Mouse (Mus musculus) mouse embryonic stem cell (cell line): ENCODE results near the gene Tmem192.

ENCODE experiments used
- in situ Hi-C, 2 experiments: fragments of 300-500 bp; cut with MboI; formaldehyde crosslinking; loops; 1 replicate in 1 of 2; 3 replicates in 1 of 2; pipeline ENCODE4 v1.14.3; 2019 to 2020; ENCODE audit warnings: low sequenced_read_pairs in 2 of 2, low pct_unique_long_range_greater_than_20kb in 1 of 2, mixed read lengths in 1 of 2; ENCODE audit not compliant: unreplicated experiment in 1 of 2

Gene Tmem192

GRCm38 (mm10) chr8:64946820-64947697 is at the start of gene Tmem192:
Gene Tmem192, plus strand, starts transcription at chr8:64947185.
- in situ Hi-C loops, result loop anchor here (10.0 to 25.0 kb wide), 4 partner anchors 62 to 335 kb away; partner anchors contain the start of gene Cpe (in 1 of the 2)

GRCm38 (mm10) chr8:64898710-64899109 is 48.3 kb upstream of the Tmem192 start:
- in situ Hi-C loops, result no loop called here

GRCm38 (mm10) chr8:64900645-64901044 is 46.3 kb upstream of the Tmem192 start:
- in situ Hi-C loops, result no loop called here

GRCm38 (mm10) chr8:64901527-64902156 is 45.3 kb upstream of the Tmem192 start:
- in situ Hi-C loops, result no loop called here

- in situ Hi-C loops, result no loop called here
Measured at GRCm38 (mm10) chr8:64902191-64902590, 44.8 kb upstream of the Tmem192 start.

- in situ Hi-C loops, result no loop called here
Measured at GRCm38 (mm10) chr8:64903778-64904177, 43.2 kb upstream of the Tmem192 start.

- in situ Hi-C loops, result no loop called here
Measured at GRCm38 (mm10) chr8:64910026-64910425, 37.0 kb upstream of the Tmem192 start.

GRCm38 (mm10) chr8:64916793-64917192 is 30.2 kb upstream of the Tmem192 start:
- in situ Hi-C loops, result no loop called here

- in situ Hi-C loops, result no loop called here
Measured at GRCm38 (mm10) chr8:64923329-64923728, 23.7 kb upstream of the Tmem192 start.

GRCm38 (mm10) chr8:64925762-64926161 is 21.2 kb upstream of the Tmem192 start:
- in situ Hi-C loops, result loop anchor here in 1 of 2 experiments (25.0 kb wide), 1 partner anchor 313 kb away; no protein-coding TSS in a partner anchor

- in situ Hi-C loops, result loop anchor here in 1 of 2 experiments (25.0 kb wide), 1 partner anchor 314 kb away; no protein-coding TSS in a partner anchor
Measured at GRCm38 (mm10) chr8:64926355-64926754, 20.6 kb upstream of the Tmem192 start.

GRCm38 (mm10) chr8:64928938-64929337 is 18.0 kb upstream of the Tmem192 start:
- in situ Hi-C loops, result loop anchor here in 1 of 2 experiments (25.0 kb wide), 1 partner anchor 317 kb away; no protein-coding TSS in a partner anchor

GRCm38 (mm10) chr8:64934997-64935396 is 12.0 kb upstream of the Tmem192 start:
- in situ Hi-C loops, result loop anchor here in 1 of 2 experiments (25.0 kb wide), 1 partner anchor 323 kb away; no protein-coding TSS in a partner anchor

GRCm38 (mm10) chr8:64941019-64941418 is 6.0 kb upstream of the Tmem192 start:
- in situ Hi-C loops, result loop anchor here (10.0 to 25.0 kb wide), 4 partner anchors 56 to 329 kb away; partner anchors contain the start of gene Cpe (in 1 of the 2)

GRCm38 (mm10) chr8:64941495-64941894 is 5.5 kb upstream of the Tmem192 start:
- in situ Hi-C loops, result loop anchor here (10.0 to 25.0 kb wide), 4 partner anchors 57 to 329 kb away; partner anchors contain the start of gene Cpe (in 1 of the 2)

GRCm38 (mm10) chr8:64942946-64943345 is 4.0 kb upstream of the Tmem192 start:
- in situ Hi-C loops, result loop anchor here (10.0 to 25.0 kb wide), 4 partner anchors 58 to 331 kb away; partner anchors contain the start of gene Cpe (in 1 of the 2)

- in situ Hi-C loops, result loop anchor here (10.0 to 25.0 kb wide), 4 partner anchors 60 to 333 kb away; partner anchors contain the start of gene Cpe (in 1 of the 2)
Measured at GRCm38 (mm10) chr8:64944831-64945230, 2.2 kb upstream of the Tmem192 start.

- in situ Hi-C loops, result loop anchor here (10.0 to 25.0 kb wide), 4 partner anchors 61 to 333 kb away; partner anchors contain the start of gene Cpe (in 1 of the 2)
Measured at GRCm38 (mm10) chr8:64945606-64946005, 1.4 kb upstream of the Tmem192 start.

GRCm38 (mm10) chr8:64946441-64946819 is 555 bp upstream of the Tmem192 start:
- in situ Hi-C loops, result loop anchor here (10.0 to 25.0 kb wide), 4 partner anchors 62 to 334 kb away; partner anchors contain the start of gene Cpe (in 1 of the 2)
